Mouse (Mus musculus) neural tube, embryonic 10.5 days (tissue): ENCODE measurements around the gene Klf11.

Experiments
- DNase-seq: peaks from one replicate; pipeline ENCODE4 v3.0.0-alpha.2; 2017; ENCODE audit warnings: low spot score; ENCODE audit errors: extremely low spot score

Klf11 gene

GRCm38 (mm10) chr12:24703013-24703412 lies 51.9 kb downstream of the Klf11 start:
- DNase-seq = no peak

- DNase-seq = no peak
These were observed 54.6 kb downstream of the Klf11 start for GRCm38 (mm10) chr12:24705502-24706263.

DNA sequence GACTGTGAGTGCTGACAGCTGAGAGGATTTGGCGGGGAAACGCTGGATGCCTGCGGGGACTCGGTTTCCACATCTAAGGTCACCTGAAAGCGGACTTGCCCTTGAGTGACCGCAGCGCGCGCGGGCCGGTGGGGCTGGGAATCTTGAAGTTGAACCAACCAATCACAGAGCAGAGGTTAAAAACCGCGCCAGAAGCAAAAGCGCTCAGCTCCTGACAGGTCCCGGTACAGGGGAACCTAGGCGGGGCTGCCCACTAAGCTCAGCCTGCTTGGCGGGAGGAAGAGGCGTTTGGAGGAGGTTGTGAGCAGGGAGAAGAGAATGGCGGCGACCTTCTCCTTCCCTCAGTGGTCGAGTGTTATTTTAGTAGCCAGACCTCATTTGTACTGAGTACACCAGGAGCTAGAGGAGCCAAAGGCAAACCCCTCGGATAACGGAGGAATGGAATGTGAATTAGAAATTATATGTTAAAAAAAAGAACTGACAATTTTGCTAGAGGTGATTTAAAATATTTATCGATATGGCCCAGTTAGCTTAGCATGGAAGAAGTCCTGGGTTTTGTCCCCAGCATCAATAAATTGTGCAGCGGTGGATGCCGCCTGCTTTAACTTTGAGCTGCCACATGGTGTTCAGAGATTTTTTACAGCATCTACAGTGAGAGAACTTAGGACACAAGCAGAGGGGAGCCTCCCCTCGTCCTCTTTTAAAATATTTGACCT lies 55.8 kb downstream of the Klf11 start:
- peak; percentile 74 for DNase-seq

GRCm38 (mm10) chr12:24707480-24707802 lies 56.4 kb downstream of the Klf11 start:
- DNase-seq = peak; percentile 52

DNA sequence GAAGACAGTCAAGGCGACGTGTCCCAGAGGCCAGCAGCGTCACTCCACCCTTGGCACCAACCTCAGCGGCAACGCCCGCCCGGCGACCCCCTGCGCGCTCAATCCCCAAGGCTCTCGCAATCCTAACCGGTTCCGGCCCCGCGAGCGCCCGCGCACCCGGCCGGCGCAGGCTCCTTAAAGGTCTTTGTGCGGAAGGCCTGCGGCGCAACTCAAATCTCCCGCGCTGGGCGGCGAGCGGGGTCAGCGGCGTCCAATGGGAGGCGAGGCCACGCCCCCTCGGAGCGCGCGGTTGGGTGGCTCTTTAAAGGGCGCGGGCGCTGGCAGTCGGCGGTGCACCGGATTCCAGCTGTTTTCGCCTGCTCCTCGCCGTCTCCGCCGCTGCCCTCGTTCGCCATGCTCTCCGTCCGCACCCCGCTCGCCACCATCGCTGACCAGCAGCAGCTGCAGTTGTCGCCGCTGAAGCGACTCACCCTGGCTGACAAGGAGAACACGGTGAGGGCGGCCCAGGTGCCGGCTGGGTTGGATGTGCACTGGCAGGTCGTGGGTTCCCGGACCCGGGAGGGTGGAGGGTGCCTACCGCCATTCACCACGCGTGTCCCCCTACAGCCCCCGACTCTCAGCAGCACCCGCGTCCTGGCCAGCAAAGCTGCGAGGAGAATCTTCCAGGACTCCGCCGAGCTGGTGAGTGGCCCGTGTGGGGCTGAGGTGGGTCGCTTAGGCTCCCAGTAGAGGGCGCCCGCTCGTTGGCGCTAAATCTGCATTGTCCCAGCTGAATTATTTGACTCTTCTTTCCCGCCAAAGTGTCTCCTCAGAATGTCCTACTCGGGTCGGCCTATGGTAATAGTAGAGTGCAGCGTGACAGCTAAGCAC lies 57.1 kb downstream of the Klf11 start, which contains the start of gene Rrm2:
Gene Rrm2 (plus strand): TSS at position 288 of the 870 bp plus-strand sequence.
- DNase-seq = peak; percentile 98

GRCm38 (mm10) chr12:24708824-24709218 lies 57.7 kb downstream of the Klf11 start:
- no peak for DNase-seq

DNA sequence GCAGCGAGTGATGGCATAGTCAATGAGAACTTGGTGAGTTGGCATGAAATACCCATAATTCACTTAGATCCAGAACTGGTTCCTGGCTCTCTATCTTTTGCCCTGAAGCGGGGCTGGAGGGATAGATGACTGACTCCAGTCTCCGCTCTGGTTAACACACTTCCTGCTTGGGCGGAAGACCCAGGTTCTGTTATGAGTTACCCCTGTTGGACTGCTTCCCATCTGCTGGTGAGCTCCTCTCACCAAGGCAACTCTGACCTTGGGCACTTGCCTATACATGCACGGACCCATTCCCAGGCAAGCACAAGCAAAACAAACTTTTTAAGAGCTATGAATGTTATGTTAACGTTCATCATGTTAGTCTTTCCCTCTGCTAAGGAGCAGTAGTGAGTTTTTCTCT lies 58.3 kb downstream of the Klf11 start:
- peak; percentile 53 for DNase-seq

DNA sequence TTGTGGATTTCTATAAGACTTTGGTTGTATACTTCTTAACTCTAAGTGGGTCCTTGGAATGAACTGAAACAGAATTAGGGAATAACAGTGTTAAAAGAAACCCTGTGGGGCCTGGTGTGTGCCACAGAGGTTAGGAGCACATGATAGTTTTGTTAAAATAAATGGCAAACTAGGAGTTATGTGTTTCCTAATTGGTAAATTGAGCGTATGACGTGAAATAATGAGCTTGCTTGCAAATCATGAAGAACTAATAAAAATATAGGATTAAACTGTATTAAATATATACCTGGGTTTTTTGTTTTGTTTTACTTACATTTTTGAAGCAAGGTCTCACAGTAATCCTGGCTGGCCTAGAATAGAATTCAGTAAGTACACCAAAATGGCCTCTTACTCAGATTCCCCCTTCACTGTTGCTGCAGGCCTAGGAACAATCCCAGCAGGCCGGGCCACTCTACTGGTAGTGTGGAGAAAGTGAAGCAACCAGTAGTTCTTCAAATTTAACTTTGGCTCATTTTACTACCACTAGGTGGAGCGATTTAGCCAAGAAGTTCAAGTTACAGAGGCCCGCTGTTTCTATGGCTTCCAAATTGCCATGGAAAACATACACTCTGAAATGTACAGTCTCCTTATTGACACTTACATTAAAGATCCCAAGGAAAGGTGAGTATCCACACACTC lies 58.9 kb downstream of the Klf11 start:
- DNase-seq = peak; percentile 56

DNA sequence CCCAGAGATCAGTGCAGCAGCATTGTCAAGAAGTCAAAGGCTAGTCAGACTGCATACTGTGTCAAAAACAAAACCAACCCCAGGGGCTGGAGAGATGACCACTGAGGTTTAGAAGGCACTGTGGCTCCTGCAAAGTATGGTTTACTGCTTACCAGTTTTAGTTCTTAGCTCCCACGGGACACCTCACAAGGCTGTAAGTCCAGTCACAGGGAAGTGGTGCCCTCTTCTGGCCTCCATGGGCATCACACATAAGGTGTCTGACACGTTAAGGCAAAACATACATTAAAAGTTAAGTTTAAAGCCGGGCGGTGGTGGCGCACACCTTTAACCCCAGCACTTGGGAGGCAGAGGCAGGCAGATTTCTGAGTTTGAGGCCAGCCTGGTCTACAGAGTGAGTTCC lies 59.6 kb downstream of the Klf11 start:
- peak; percentile 38 for DNase-seq
